Mouse (Mus musculus): Measurements from ENCODE around the gene Olfr516.

Gene Olfr516

DNA sequence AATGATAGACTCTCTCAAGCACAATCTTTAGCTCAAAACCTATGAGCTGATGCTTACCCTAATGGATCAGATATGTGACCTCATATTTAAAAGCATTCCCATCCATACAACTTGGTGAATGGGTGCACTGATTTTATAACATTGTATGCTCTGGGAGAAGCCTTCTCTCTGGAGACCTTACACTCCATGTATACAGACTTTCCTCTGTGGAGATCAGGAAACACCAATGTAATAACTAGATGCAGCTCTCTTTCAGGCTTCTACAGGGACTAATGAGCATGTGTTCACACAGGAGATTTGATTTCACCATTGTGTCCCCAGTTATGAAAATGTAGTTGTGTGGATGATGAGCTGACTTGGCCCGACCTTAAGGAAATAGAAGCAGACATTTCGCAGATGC is at the start of gene Olfr516:
Gene Olfr516 (minus strand): TSS at position 101 of the 400 bp plus-strand sequence.
- DNase-seq (ENCODE audit: low read depth), result no peak

DNA sequence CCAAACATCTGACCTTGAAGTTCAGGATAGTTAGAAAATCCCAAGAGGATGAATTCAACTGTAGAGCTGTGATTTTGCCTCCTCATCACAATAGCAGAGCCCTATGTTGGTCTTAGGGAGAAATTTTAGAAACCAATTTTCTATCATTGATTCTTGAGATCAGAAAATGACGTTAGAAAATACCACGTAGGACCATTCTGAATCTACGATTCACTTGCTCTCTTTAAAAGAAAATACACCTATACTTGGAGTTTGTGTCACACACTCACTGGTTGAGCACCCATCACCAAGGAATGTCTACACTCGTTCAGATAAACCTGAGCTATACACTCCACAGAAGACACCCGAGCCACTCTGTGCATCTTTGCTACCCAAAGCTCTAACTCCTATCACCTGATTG is 44.0 kb upstream of the Olfr516 start, which contains the start of gene Olfr519:
Gene Olfr519 (minus strand): TSS at position 101 of the 400 bp plus-strand sequence.
- DNase-seq (ENCODE audit: low read depth), result no peak

DNA sequence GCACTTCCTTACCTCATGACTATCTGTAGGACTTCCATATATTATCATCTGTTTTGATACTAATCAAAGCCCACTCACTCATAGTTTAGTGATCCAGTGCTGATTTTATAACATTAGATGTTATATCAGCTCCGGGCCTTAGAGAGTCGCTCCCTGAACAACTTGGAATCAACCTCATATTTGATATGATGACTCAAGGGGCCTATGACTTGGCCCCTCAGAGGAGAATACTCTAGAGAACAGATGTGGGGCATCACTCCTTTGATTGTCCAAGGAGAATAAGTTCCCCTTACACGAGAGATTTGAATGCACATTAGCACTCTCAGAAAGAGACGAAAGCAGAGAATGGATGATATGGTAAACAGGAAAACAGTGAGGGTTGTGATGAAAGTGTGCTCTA is 34.6 kb upstream of the Olfr516 start, which contains the start of gene Olfr518:
Gene Olfr518 (minus strand): TSS at position 101 of the 400 bp plus-strand sequence.
- DNase-seq (ENCODE audit: low read depth), result no peak

DNA sequence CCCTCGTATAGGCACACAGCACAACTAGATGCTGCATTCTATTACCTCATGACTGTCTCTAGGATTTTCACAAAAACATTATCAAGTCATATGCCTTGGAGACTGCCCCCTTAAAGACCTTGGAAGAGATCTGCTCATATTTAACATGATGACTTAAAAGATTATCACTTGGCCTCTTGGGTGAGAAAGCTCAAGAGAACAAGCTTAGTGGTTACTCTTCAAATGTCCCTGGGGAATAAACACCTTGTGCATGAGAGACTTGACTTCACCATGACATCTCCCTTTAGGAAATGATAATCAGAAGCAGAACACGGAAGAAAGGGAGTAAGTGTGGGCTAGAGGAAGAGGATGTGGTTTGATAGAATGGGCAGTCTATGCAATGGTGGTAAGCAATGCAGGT is 21.9 kb upstream of the Olfr516 start, which contains the start of gene Olfr517:
Gene Olfr517 (minus strand): TSS at position 101 of the 400 bp plus-strand sequence.
- no peak for DNase-seq (ENCODE audit: low read depth)

DNA sequence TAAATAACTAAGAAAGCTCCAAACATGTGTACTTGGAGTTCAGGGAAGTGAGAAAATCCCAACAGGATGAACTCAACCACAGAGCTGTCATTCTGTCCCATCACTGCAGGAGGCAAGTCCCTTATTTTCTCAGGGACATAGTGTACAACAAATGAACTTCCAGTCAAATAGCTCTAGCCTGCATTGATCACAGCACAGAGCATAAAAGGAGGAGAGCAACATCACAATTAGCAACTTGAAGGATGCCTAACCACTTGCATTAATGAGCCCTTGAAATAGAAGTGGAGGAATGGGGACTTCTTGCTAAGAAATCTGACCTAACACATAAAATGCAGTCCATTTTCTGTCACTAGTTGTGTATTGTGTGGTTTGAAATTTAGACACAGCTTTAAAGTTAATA is 24.4 kb downstream of the Olfr516 start, which contains the start of gene Olfr514:
Gene Olfr514 (minus strand): TSS at position 101 of the 400 bp plus-strand sequence.
- DNase-seq (ENCODE audit: low read depth), result no peak

DNA sequence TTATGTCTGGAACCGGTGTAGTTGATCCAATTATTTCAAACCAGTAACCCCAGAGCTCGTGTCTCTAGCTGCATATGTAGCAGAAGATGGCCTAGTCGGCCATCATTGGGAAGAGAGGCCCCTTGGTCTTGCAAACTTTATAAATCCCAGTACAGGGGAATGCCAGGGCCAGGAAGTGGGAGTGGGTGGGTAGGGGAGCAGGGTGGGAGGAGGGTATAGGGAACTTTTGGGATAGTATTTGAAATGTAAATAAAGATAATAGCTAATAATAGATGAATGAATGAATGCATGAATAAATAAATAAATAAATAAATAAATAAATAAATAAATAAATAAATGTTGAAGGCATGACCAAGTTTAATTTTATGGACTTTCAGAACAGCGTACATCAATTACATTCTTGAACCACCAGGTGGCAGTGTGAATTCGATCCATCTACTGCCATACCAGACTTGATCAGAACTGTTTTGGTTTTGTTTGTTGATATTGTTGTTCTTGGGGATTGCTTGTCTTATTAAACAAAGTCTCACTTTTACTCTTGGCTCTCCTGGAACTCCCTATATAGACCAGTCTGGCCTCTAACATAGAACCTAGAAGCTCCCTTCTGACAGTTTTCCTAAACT is 35.6 kb downstream of the Olfr516 start:
- peak; percentile 72 for DNase-seq (ENCODE audit: low read depth)

DNA sequence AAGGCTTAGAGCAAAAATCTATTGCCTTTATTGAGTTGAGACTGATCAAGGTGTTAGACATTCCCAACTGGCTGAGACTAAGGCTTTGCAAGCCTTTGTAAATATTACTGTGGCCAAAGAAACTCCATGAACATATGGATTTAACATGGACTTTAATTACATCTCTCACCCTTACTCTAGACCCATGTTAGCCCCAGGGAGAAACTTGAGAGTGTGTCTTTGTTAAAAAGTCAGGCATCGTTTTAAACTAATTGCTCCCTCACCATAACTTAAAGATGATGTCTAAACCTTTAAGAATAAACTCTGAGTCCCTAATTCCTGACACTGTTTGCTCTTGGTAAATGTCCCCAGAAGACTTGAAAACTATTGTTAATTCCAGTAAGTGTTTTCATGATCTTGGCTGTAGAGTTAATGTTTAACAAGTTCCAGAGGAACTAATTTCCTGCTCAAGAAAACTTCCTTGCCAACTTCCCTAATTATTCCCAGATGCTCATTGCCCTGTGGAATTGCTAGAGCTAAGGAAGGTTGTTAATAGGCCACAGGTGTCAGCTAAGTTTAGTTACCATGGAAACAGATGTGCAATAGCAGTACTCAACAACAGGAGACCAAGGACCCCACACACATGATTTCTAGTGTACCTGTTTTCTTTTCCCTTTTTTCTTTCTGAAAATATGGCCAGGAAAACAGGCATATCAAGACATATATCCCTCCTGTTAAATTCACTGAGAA is 53.0 kb downstream of the Olfr516 start:
- no peak for DNase-seq (ENCODE audit: low read depth)

Data from NIH3T3 (cell line).